Mouse (Mus musculus) retina, adult 2 months (tissue): ENCODE results near the gene Cd9.

Experiments used
- DNase-seq: peaks from one replicate; pipeline ENCODE4 v3.0.0-alpha.2; 2012; ENCODE audit warnings: low read depth, low spot score

Cd9 gene

GRCm38 (mm10) chr6:125434735-125435518, 59.7 kb downstream of the Cd9 start:
- no peak for DNase-seq

- no peak for DNase-seq
Observed at GRCm38 (mm10) chr6:125433704-125434447, 60.7 kb downstream of the Cd9 start.

- no peak for DNase-seq
Observed at GRCm38 (mm10) chr6:125433257-125433656, 61.3 kb downstream of the Cd9 start.

- no peak for DNase-seq
Observed at GRCm38 (mm10) chr6:125432522-125432921, 62.1 kb downstream of the Cd9 start.

GRCm38 (mm10) chr6:125430982-125431381, 63.6 kb downstream of the Cd9 start:
- no peak for DNase-seq

GRCm38 (mm10) chr6:125430358-125430958, 64.1 kb downstream of the Cd9 start:
- DNase-seq, result no peak

- no peak for DNase-seq
Observed at GRCm38 (mm10) chr6:125429741-125430140, 64.8 kb downstream of the Cd9 start.

- DNase-seq, result peak; percentile 11
Observed at GRCm38 (mm10) chr6:125426383-125427360, 67.9 kb downstream of the Cd9 start.

GRCm38 (mm10) chr6:125425205-125426090, 69.1 kb downstream of the Cd9 start:
- DNase-seq, result no peak

- no peak for DNase-seq
Observed at GRCm38 (mm10) chr6:125424156-125424555, 70.4 kb downstream of the Cd9 start.

- no peak for DNase-seq
Observed at GRCm38 (mm10) chr6:125423507-125423906, 71.1 kb downstream of the Cd9 start.

GRCm38 (mm10) chr6:125423099-125423498, 71.5 kb downstream of the Cd9 start:
- DNase-seq, result no peak

- DNase-seq, result no peak
Observed at GRCm38 (mm10) chr6:125422051-125422822, 72.4 kb downstream of the Cd9 start.

- no peak for DNase-seq
Observed at GRCm38 (mm10) chr6:125420458-125421063, 74.0 kb downstream of the Cd9 start.

- DNase-seq, result peak; percentile 47
Observed at GRCm38 (mm10) chr6:125418744-125419143, 75.8 kb downstream of the Cd9 start.

GRCm38 (mm10) chr6:125413326-125413725, 81.3 kb downstream of the Cd9 start:
- no peak for DNase-seq

- DNase-seq, result no peak
Observed at GRCm38 (mm10) chr6:125411661-125412060, 82.9 kb downstream of the Cd9 start.

GRCm38 (mm10) chr6:125410995-125411547, 83.5 kb downstream of the Cd9 start:
- DNase-seq, result no peak

- DNase-seq, result no peak
Observed at GRCm38 (mm10) chr6:125410551-125410950, 84.0 kb downstream of the Cd9 start.
